Mouse (Mus musculus): Measurements from ENCODE around the gene Nmur1.

Nmur1 gene

GRCm38 (mm10) chr1:86406313-86406712 is 19.7 kb downstream of the Nmur1 start:
- DNase-seq = no peak

GRCm38 (mm10) chr1:86404834-86405233 is 21.2 kb downstream of the Nmur1 start:
- DNase-seq = peak in 1 of 2 experiments; percentile 13

- no peak for DNase-seq
Observed at GRCm38 (mm10) chr1:86400096-86400754, 25.8 kb downstream of the Nmur1 start.

GRCm38 (mm10) chr1:86399322-86399721 is 26.7 kb downstream of the Nmur1 start:
- DNase-seq = no peak

- DNase-seq = no peak
Observed at GRCm38 (mm10) chr1:86398222-86398621, 27.8 kb downstream of the Nmur1 start.

- no peak for DNase-seq
Observed at GRCm38 (mm10) chr1:86397621-86398020, 28.4 kb downstream of the Nmur1 start.

- DNase-seq = peak in 1 of 2 experiments; percentile 11
Observed at GRCm38 (mm10) chr1:86395897-86396296, 30.1 kb downstream of the Nmur1 start.

GRCm38 (mm10) chr1:86394246-86394645 is 31.8 kb downstream of the Nmur1 start:
- no peak for DNase-seq

GRCm38 (mm10) chr1:86393219-86393618 is 32.8 kb downstream of the Nmur1 start:
- no peak for DNase-seq

GRCm38 (mm10) chr1:86391425-86391824 is 34.6 kb downstream of the Nmur1 start:
- no peak for DNase-seq

GRCm38 (mm10) chr1:86389230-86389629 is 36.8 kb downstream of the Nmur1 start:
- DNase-seq = peak; percentile 65 to 81

- peak in 1 of 2 experiments; percentile 32 for DNase-seq
Observed at GRCm38 (mm10) chr1:86381027-86381426, 45.0 kb downstream of the Nmur1 start.

- DNase-seq = no peak
Observed at GRCm38 (mm10) chr1:86379161-86379569, 46.9 kb downstream of the Nmur1 start.

- no peak for DNase-seq
Observed at GRCm38 (mm10) chr1:86378662-86379061, 47.4 kb downstream of the Nmur1 start.

- no peak for DNase-seq
Observed at GRCm38 (mm10) chr1:86376354-86376753, 49.7 kb downstream of the Nmur1 start.

- DNase-seq = peak; percentile 66
Observed at GRCm38 (mm10) chr1:86371997-86372396, 54.0 kb downstream of the Nmur1 start.

GRCm38 (mm10) chr1:86368086-86368485 is 57.9 kb downstream of the Nmur1 start:
- no peak for DNase-seq

- no peak for DNase-seq
Observed at GRCm38 (mm10) chr1:86363671-86364070, 62.4 kb downstream of the Nmur1 start.

GRCm38 (mm10) chr1:86361852-86362615 is 64.0 kb downstream of the Nmur1 start:
- no peak for DNase-seq

- DNase-seq = no peak
Observed at GRCm38 (mm10) chr1:86360441-86360840, 65.6 kb downstream of the Nmur1 start.

GRCm38 (mm10) chr1:86359798-86360179 is 66.2 kb downstream of the Nmur1 start:
- DNase-seq = no peak

- DNase-seq = peak; percentile 97 to 99
Observed at GRCm38 (mm10) chr1:86358906-86359797, 66.9 kb downstream of the Nmur1 start, which contains the start of gene Ncl. Gene Ncl (minus strand): TSS chr1:86359400.

All from kidney, postnatal 25 days (tissue).